Mouse (Mus musculus): ENCODE results near the gene Olfr961. TPM values are rescaled to one million over a fixed set of nuclear protein-coding genes. Genes with fewer than 3 reads are reported as not detected.
A peak's percentile ranks its signal among the peaks of the same experiment; 100 is the strongest.

Olfr961 gene
- not detected in 2 replicates for polyA plus RNA-seq (2012; rRNA removed)

DNA sequence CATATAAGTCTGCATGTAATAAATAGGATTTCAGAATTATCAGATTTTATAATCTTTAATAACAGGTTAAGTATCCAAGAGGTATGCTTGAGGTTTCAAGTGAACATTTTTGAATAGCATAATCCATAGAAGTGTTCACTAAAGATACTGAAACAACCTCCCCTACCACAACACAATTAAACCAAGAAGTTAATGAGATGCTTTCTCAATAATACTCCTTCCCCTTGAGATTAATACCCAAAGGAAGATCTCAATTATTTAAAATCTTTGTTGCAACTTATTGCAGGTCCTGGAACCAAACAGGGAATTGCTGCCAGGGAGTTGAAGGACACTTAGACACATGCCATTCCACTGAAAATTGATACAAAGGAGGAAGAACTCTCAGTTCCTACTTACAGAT, at the start of gene Olfr961:
Gene Olfr961, plus strand, starts transcription at position 301 of the 400 bp plus-strand sequence.
- DNase-seq (ENCODE audit: low read depth, low spot score), result no peak

DNA sequence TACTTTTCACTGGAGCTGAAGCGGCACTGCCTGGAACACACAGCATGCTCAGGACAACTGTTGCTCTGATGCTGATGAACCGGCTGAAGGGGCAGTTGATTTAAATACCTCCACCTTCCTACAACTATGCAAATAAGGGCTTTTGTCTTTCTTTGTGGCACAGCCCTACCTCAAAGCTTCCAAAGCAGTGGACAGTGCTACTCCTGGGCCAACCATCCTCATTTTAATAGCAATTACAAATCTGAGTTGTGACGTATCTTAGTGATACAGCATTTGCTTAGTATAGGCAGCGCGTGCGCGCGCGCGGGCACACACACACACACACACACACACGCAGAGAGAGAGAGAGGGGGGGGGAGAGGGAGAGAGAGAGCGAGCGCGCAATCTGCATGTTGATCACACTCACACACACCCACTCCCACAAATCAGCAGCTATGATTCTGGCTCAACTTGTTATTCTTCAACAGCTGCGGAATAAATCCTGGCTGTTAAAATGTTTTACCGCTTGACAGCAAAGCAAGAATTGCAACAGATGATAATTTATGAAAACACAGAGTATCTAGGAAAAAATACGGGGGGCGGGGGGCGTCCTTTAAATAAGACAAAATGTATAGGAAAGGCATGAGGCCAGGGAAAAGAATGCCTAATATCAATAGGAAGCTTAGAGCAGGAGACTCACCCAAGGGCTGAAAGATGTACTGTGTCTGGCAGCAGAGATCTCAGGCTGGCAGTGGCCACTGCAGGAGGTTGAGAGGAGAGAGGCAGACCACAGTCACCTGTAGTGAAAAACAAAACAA, 42.2 kb upstream of the Olfr961 start:
- 2% methylated on average over 19 of the region's 19 CpGs for WGBS
- DNase-seq (ENCODE audit: low read depth, low spot score), result no peak

GRCm38 (mm10) chr9:39603333-39603845, 41.5 kb upstream of the Olfr961 start:
- WGBS, result 2% methylated on average over 9 of the region's 9 CpGs

GRCm38 (mm10) chr9:39603999-39604453, 40.9 kb upstream of the Olfr961 start, which contains the start of gene AW551984:
Gene AW551984 (minus strand): TSS chr9:39604403.
- 1% methylated on average over 8 of the region's 8 CpGs for WGBS
- DNase-seq (ENCODE audit: low read depth, low spot score), result no peak

More at GRCm38 (mm10) chr9:39603333-39603845, 41.5 kb upstream of the Olfr961 start:
- DNase-seq (ENCODE audit: low read depth, low spot score), result no peak

DNA sequence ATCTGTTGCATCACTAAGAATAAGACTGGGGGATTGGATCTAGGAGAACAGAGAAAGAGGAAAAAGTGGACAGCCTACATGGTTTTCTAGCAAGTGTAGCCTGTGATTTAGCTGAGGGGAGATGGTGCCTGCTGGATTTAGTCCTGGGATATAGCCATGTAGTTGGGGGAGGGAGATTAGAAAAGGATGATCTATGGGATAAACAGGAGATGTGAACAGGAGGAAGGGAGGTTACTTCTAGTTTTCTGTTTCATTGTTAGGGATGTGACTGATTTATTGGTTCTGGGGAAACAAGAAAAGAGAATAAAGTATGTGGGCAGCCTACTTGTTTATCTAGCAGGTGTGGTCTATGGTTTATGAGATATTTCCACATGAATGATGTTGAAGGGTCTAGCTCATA, 36.4 kb upstream of the Olfr961 start:
- no peak for DNase-seq (ENCODE audit: low read depth, low spot score)

DNA sequence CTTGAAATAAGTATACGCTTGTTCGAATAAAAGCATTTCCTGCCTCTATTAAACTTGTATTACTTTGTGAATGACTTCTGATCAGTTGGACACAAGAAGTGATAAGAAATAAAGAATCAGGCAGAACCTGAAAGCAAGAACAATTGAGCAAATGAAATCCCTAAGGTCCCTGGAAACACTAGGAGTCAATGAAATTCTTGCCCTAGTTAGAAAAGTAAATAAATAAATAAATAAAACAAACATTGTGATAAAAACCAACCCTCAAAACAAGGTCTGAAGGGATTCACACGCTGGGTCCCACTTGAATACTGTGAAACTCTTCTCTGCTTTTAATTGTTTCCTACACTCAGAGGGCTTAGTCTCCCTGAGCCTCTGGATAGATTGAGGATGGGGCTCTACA, 34.5 kb upstream of the Olfr961 start, which contains the start of gene Olfr148:
Gene Olfr148, plus strand, starts transcription at position 301 of the 400 bp plus-strand sequence.
- 73% methylated on average over 3 of the region's 3 CpGs for WGBS
- DNase-seq (ENCODE audit: low read depth, low spot score), result no peak

GRCm38 (mm10) chr9:39611953-39612352, 32.9 kb upstream of the Olfr961 start:
- no peak for DNase-seq (ENCODE audit: low read depth, low spot score)
- 58% methylated on average over 1 of the region's 1 CpGs for WGBS

DNA sequence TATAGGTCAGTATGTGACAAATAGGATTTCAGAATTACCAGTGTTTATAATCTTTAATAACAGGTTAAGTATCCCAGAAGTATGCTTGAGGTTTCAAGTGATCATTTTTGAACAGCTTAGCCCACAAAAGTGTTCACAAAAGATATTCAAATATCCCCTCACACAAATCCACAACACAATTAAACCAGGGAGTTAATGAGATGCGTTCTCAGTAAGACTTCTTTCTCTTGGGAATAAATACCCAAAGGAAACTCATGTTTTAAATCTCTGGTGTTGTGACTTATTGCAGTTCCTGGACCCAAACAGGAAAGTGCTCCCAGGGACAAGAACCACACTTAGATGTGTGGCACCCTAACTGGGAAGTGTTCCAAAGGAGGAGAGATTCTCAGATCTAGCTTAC, 23.8 kb upstream of the Olfr961 start, which contains the start of gene Olfr960:
Gene Olfr960, plus strand, starts transcription at position 301 of the 400 bp plus-strand sequence.
- no peak for DNase-seq (ENCODE audit: low read depth, low spot score)
- WGBS, result 94% methylated on average over 1 of the region's 1 CpGs

DNA sequence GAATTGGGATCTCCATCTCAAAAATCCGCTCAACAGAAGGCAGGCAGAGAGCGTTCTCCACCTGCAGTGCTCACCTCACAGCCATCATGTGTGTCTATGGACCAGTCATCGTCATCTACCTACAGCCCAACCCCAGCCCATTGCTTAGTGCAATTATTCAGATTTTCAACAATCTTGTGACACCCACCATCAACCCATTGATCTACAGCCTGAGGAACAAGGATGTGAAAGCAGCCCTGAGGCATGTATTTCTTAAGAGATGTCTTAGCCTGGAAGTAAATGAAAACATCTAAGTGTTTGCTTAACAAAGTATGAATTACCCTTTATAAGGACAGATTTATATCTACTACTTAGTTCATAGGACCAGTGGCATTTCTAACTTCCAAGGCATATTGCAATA, 21.1 kb upstream of the Olfr961 start:
- no peak for DNase-seq (ENCODE audit: low read depth, low spot score)
- WGBS, result 92% methylated on average over 3 of the region's 3 CpGs

GRCm38 (mm10) chr9:39624711-39625110, 20.2 kb upstream of the Olfr961 start:
- peak; percentile 21 for DNase-seq (ENCODE audit: low read depth, low spot score)
- WGBS, result 7% methylated on average over 2 of the region's 2 CpGs

GRCm38 (mm10) chr9:39629069-39629468, 15.8 kb upstream of the Olfr961 start:
- DNase-seq (ENCODE audit: low read depth, low spot score), result no peak
- 90% methylated on average over 2 of the region's 2 CpGs for WGBS

- WGBS, result 14% methylated on average over 4 of the region's 4 CpGs
- DNase-seq (ENCODE audit: low read depth, low spot score), result no peak
Measured at GRCm38 (mm10) chr9:39633913-39634594, 10.8 kb upstream of the Olfr961 start.

DNA sequence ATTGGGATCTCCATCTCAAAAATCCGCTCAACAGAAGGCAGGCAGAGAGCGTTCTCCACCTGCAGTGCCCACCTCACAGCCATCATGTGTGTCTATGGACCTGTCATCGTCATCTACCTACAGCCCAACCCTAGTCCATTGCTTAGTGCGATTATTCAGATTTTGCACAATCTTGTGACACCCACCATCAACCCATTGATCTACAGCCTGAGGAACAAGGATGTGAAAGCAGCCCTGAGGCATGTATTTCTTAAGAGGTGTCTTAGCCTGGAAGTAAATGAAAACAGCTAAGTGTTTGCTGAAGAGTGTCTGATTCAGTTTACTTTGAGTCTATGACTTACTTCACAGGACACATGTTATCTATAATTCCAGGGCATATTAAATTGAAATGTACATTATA, 2.5 kb downstream of the Olfr961 start:
- no peak for DNase-seq (ENCODE audit: low read depth, low spot score)
- 86% methylated on average over 4 of the region's 4 CpGs for WGBS

GRCm38 (mm10) chr9:39654756-39655396, 10.0 kb downstream of the Olfr961 start:
- WGBS, result 58% methylated on average over 6 of the region's 6 CpGs
- no peak for DNase-seq (ENCODE audit: low read depth, low spot score)

DNA sequence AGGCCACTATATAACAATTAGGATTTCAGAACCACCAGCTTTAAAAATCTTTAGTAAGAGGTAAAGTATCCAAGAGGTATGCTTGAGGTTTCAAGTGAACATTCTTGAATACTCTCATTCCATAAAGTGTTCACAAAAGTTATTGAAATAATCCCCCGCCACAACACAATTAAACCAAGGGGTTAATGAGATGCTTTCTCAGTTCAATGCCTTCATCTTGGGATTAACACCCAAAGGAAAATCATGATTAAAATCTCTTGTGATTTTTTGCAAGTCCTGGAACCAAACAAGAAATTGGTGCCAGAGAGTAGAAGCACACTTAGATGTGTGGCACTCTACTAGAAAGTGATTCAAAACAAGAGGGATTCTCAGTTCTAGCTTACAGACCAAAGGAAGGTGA, 22.0 kb downstream of the Olfr961 start, which contains the start of gene Olfr963:
Gene Olfr963, plus strand, starts transcription at position 301 of the 400 bp plus-strand sequence.
- WGBS, result 93% methylated on average over 1 of the region's 1 CpGs
- no peak for DNase-seq (ENCODE audit: low read depth, low spot score)

DNA sequence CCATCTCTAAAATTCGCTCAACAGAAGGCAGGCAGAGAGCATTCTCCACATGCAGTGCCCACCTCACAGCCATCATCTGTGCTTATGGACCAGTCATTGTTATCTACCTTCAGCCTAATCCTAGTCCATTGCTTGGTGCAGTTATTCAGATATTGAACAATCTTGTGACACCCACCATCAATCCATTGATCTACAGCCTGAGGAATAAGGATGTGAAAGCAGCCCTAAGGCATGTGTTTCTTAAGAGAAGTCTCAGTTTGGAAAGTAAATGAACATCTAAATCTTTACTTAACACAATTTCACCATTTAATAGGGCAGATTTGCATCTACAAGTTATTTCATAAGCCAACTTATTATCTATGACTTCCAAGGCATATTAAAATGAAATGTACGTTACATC, 24.8 kb downstream of the Olfr961 start:
- WGBS, result 63% methylated on average over 2 of the region's 2 CpGs
- DNase-seq (ENCODE audit: low read depth, low spot score), result no peak

- 69% methylated on average over 2 of the region's 2 CpGs for WGBS
- no peak for DNase-seq (ENCODE audit: low read depth, low spot score)
Measured at GRCm38 (mm10) chr9:39674820-39675219, 29.9 kb downstream of the Olfr961 start.

DNA sequence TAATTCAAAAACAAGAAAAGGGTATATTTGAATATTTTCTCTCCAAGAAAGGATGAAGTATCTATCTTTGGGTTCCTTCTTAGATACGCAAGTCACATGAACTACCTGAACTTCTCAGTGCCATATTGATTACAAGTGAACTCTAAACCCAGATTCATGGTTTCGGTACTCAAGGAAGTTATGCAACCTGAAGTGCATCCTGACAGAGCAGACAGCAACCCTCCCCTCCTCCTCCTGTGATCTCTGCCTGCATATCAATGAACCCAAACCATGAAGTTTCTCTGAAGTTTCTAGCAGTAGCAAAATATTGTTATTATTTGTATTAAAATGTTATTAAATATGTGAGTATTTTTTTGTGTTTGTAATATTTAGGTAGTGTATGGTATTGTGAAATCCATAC, 33.7 kb downstream of the Olfr961 start:
- 98% methylated on average over 2 of the region's 2 CpGs for WGBS
- no peak for DNase-seq (ENCODE audit: low read depth, low spot score)

GRCm38 (mm10) chr9:39679280-39679679, 34.4 kb downstream of the Olfr961 start:
- no peak for DNase-seq (ENCODE audit: low read depth, low spot score)
- WGBS, result 48% methylated on average over 2 of the region's 2 CpGs
